Mouse (Mus musculus) heart, postnatal 0 days (tissue): Measurements from ENCODE around the gene Tex13c3.

ENCODE experiments used
- CTCF ChIP-seq: IDR thresholded peaks from 2 replicates; pipeline ENCODE4 v1.5.1; 2016; ENCODE audit warnings: antibody characterized with exemption, control low read depth, low read depth
- EP300 ChIP-seq: IDR thresholded peaks from 2 replicates; pipeline ENCODE4 v1.6.1; 2016; ENCODE audit warnings: antibody characterized with exemption, low read depth

DNA sequence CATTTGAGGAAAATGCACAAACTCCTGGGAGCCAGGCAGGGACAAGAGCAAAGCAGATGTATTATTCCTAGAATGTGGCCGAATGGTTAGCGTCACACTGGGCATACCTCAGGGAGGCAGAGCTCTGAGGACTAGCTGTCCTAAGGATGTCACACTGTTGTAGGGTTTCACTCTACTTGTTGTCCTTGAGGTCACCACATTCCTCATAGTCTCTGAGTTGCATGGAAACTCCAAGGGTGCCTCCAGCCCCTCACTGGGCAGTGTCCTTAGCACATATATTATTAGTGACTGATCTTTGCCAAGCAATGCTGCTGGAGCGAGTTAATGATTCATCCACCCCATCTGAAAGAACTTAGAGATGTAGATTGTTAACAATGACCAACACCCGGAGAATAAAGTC, 8.6 kb upstream of the Tex13c3 start:
- TF ChIP-seq CTCF (no peak), EP300 (no peak)
